Mouse (Mus musculus) cerebellum, adult 2 months (tissue): ENCODE measurements around the gene Actl7a. TPM values are rescaled to one million over a fixed set of nuclear protein-coding genes. Genes with fewer than 3 reads are reported as not detected.

ENCODE experiments used
- DNase-seq, 2 experiments: peaks; one replicate each; pipeline ENCODE4 v3.0.0; 2021
- H3K27ac ChIP-seq: fragments of 200-500 bp; 2 replicates; pipeline ENCODE4 v1.5.1; 2012; ENCODE audit warnings: low read length, control low read depth, inconsistent platforms; ENCODE audit not compliant: insufficient read depth
- H3K27me3 ChIP-seq: fragments of 200-500 bp; 2 replicates; pipeline ENCODE4 v1.6.1; 2012; ENCODE audit warnings: inconsistent platforms, mild to moderate bottlenecking, low read length, moderate library complexity; ENCODE audit not compliant: control insufficient read depth, insufficient read depth
- H3K4me1 ChIP-seq: fragments of 200-500 bp; 2 replicates; pipeline ENCODE4 v1.6.1; 2011; ENCODE audit warnings: low read length; ENCODE audit not compliant: control insufficient read depth, insufficient read depth
- H3K4me3 ChIP-seq: fragments of 200-500 bp; replicated peaks from 2 replicates; pipeline ENCODE3; 2011; ENCODE audit warnings: mild to moderate bottlenecking, low read depth, low read length, control low read depth; ENCODE audit not compliant: insufficient read depth
- CTCF ChIP-seq: fragments of 200-500 bp; IDR thresholded peaks from 2 replicates; pipeline ENCODE4 v1.5.1; 2011; ENCODE audit warnings: low read depth, mild to moderate bottlenecking, control low read depth, low read length, moderate library complexity, borderline replicate concordance; ENCODE audit not compliant: insufficient read depth
- POLR2A ChIP-seq: fragments of 200-500 bp; IDR thresholded peaks from 2 replicates; pipeline ENCODE4 v1.6.1; 2011; ENCODE audit warnings: low read length, control low read depth, borderline replicate concordance; ENCODE audit not compliant: insufficient read depth
- WGBS: fragments of 180-500 bp; shearing (Covaris S2); methylation state at CpG from one replicate; pipeline ENCODE4 v1.1.7; 2018; 5-methylcytosine and 5-hydroxymethylcytosine counted together
- polyA plus RNA-seq: library from polyadenylated mRNA; depleted of rRNA; stranded (reverse); fragments of >200 nt; gene quantifications from 2 replicates; pipeline ENCODE4 v1.2.3, GENCODE M21; 2012

The Actl7a gene
- polyA plus RNA-seq, 1 experiment: not detected

- H3K27ac ChIP-seq: no peak overlapping the region
- H3K4me1 ChIP-seq: no peaks in the 10 kb centered on the region
- no peaks in the 10 kb centered on the region; the same call in 1 of the 2 replicates for H3K27me3 ChIP-seq
- WGBS: 71% methylated on average over 9 of the region's 9 CpGs
- TF ChIP-seq POLR2A: no peak
- TF ChIP-seq CTCF: no peak
- no peak overlapping the region for H3K4me3 ChIP-seq
- DNase-seq: no peak
Observed at GRCm38 (mm10) chr4:56719456-56719855, 23.8 kb upstream of the Actl7a start.

- H3K4me3 ChIP-seq: no peak overlapping the region
- no peak overlapping the region for H3K27ac ChIP-seq
- H3K4me1 ChIP-seq: no peaks in the 10 kb centered on the region
- no peaks in the 10 kb centered on the region; the same call in 1 of the 2 replicates for H3K27me3 ChIP-seq
- no peak for TF ChIP-seq CTCF
- TF ChIP-seq POLR2A: no peak
- WGBS: 85% methylated on average over 9 of the region's 9 CpGs
- DNase-seq: no peak
Observed at GRCm38 (mm10) chr4:56720403-56720802, 22.8 kb upstream of the Actl7a start.

GRCm38 (mm10) chr4:56721469-56721868, 21.7 kb upstream of the Actl7a start:
- no peaks in the 10 kb centered on the region; the same call in 1 of the 2 replicates for H3K27me3 ChIP-seq
- no peaks in the 10 kb centered on the region for H3K4me1 ChIP-seq
- TF ChIP-seq CTCF: peak; percentile 39; the same call in 1 of the 2 replicates
- no peak for TF ChIP-seq POLR2A
- 36% methylated on average over 3 of the region's 3 CpGs for WGBS
- DNase-seq: no peak
- H3K27ac ChIP-seq: no peak overlapping the region
- no peak overlapping the region for H3K4me3 ChIP-seq

GRCm38 (mm10) chr4:56722346-56722745, 20.9 kb upstream of the Actl7a start:
- no peak for TF ChIP-seq CTCF
- no peak for TF ChIP-seq POLR2A
- Histone ChIP-seq H3K4me3 (no peak overlapping the region), H3K27ac (no peak overlapping the region), H3K4me1 (no peaks in the 10 kb centered on the region), H3K27me3 (no peaks in the 10 kb centered on the region; the same call in 1 of the 2 replicates)
- DNase-seq: no peak
- 67% methylated on average over 6 of the region's 6 CpGs for WGBS

- Histone ChIP-seq H3K4me3 (no peak overlapping the region), H3K27ac (no peak overlapping the region), H3K4me1 (no peaks in the 10 kb centered on the region), H3K27me3 (no peaks in the 10 kb centered on the region)
- 91% methylated on average over 6 of the region's 6 CpGs for WGBS
- DNase-seq: no peak
- TF ChIP-seq POLR2A (no peak), CTCF (no peak)
Observed at GRCm38 (mm10) chr4:56723237-56723636, 20.0 kb upstream of the Actl7a start.

- H3K27ac ChIP-seq: no peak overlapping the region
- DNase-seq: no peak
- TF ChIP-seq CTCF (no peak), POLR2A (no peak)
- H3K4me1 ChIP-seq: no peaks in the 10 kb centered on the region
- no peaks in the 10 kb centered on the region for H3K27me3 ChIP-seq
- H3K4me3 ChIP-seq: no peak overlapping the region
- 56% methylated on average over 8 of the region's 8 CpGs for WGBS
Observed at GRCm38 (mm10) chr4:56725839-56726238, 17.4 kb upstream of the Actl7a start.

GRCm38 (mm10) chr4:56740020-56740485, 3.2 kb upstream of the Actl7a start, which contains the start of gene Gm26657:
TSS of gene Gm26657 (plus strand) at chr4:56740070.
- WGBS: 70% methylated on average over 18 of the region's 18 CpGs
- no peak for TF ChIP-seq POLR2A
- TF ChIP-seq CTCF: no peak
- no peak within 1 kb of the TSS for H3K27ac ChIP-seq
- DNase-seq: no peak
- H3K27me3 ChIP-seq: no peaks in the 10 kb centered on the region
- no peak within 1 kb of the TSS for H3K4me3 ChIP-seq
- H3K4me1 ChIP-seq: no peaks in the 10 kb centered on the region

GRCm38 (mm10) chr4:56740611-56741010, 2.6 kb upstream of the Actl7a start:
- H3K4me1 ChIP-seq: no peaks in the 10 kb centered on the region
- H3K27me3 ChIP-seq: no peaks in the 10 kb centered on the region
- TF ChIP-seq CTCF: no peak
- TF ChIP-seq POLR2A: no peak
- no peak overlapping the region for H3K27ac ChIP-seq
- H3K4me3 ChIP-seq: no peak overlapping the region
- DNase-seq: no peak
- 96% methylated on average over 20 of the region's 20 CpGs for WGBS

GRCm38 (mm10) chr4:56741041-56741493, 2.1 kb upstream of the Actl7a start, which contains the start of gene Actl7b:
TSS of gene Actl7b (minus strand) at chr4:56741443.
- 85% methylated on average over 13 of the region's 13 CpGs for WGBS
- Histone ChIP-seq H3K27me3 (no peaks in the 10 kb centered on the region), H3K4me3 (no peak within 1 kb of the TSS), H3K27ac (no peak within 1 kb of the TSS), H3K4me1 (no peaks in the 10 kb centered on the region)
- DNase-seq: no peak
- TF ChIP-seq CTCF: no peak
- TF ChIP-seq POLR2A: no peak
